Mouse (Mus musculus): ENCODE data around the gene Srsf7.

Gene Srsf7

DNA sequence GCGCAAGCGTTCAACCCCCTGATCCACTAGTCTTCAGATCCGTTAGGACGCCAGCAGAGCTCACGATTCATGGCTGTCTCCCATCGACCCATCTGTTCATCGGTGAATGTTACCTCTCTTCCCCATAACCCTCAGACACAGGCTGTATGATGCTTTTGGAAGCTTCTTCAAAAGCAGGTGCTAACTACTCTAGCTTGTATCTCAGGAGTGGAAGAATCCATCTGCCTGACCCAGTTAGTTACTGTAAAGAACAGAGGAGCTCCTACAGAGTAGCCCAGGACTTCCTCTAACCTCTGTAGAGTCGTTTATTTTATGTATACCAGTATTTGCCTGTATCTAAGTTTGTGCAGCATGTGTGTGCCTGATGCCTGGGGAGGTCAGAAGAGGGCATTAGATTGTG, 50.2 kb downstream of the Srsf7 start:
- no peak for DNase-seq (ENCODE audit: low read depth)

DNA sequence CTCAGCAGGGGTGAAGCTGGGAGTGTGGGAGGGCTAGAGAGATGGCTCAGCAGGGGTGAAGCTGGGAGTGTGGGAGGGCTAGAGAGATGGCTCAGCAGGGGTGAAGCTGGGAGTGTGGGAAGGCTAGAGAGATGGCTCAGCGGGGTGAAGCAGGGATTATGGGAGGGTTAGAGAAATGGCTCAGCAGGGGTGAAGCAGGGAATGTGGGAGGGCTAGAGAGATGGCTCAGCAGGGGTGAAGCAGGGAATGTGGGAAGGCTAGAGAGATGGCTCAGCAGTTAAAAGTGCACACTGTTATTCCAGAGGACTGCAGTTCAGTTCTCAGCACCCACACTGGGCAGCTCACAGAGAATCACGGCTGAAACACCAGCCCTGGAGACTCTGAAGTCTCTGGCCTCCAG, 53.5 kb downstream of the Srsf7 start:
- no peak for DNase-seq (ENCODE audit: low read depth)

DNA sequence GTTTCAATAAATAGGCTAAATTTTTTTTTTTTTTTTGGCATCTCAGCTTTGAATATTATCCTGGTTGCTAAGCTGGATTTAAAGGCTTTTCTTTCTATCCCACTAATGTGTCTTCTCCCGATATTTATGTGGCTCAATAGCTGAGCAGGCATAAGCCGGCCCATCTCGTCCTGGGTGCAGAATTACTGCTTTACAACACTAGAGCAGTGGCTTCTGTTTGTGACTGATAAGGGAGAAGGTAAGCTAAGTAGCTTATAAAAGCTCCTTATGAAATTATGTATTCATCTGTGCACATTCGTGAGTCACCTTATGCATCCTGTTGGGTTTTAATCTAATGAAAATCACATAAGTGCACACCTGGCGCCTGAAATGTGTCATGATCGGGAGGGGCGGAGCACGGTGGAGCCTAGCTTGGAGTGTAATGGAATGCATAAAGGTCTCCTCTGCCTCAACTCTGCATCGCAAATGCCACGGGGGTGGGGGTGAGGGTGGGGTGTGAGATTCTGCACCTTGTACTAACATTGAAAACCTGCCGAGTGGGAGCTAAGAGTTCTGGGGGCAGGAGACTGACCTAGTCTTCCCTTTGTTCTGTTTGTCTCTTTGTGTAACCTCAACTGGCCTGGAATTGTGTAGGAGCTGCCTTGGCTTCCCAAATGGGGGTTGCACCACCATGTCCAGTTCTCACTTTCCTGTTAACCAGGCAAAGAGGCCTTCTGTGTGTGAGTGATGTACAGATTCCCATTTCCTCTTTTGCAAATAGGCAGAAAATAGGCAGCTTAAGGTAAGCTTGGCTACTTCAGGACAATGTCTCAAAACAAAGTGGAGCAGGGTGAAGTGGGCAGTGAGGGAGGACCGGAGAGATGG, 54.1 kb downstream of the Srsf7 start:
- DNase-seq (ENCODE audit: low read depth) = no peak

DNA sequence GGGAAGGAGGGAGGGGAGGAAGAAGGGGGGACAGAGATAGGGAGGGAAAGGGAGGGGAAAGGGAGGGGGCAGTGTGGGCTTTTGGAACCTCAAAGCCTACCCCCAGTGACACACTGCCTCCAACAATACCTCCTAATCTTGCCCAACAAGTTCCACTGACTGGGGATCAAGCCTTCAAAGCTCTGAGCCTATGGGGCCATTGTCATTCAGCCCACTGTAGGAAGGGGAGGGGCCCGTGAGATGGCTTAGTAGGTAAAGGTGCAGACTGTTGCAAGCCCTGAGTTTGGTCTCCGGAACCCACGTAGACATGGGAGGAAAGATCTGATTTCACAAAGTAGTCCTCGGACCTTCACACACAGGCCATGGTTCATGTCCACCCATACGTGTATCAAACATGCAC, 55.8 kb downstream of the Srsf7 start:
- DNase-seq (ENCODE audit: low read depth) = no peak
